Mouse (Mus musculus) left cerebral cortex, postnatal 25 days (tissue): ENCODE results near the gene C030005K15Rik. TPM values are rescaled to one million over a fixed set of nuclear protein-coding genes. Genes with fewer than 3 reads are reported as not detected.

Source experiments
- total RNA-seq, 2 experiments: library from RNA; stranded (reverse); gene quantifications; 2 replicates each; pipeline ENCODE4 v1.2.3; 2021

C030005K15Rik gene
- total RNA-seq, 2 experiments from 2014 or later: 0.37 TPM; not detected in 1

Other genes with a start within 250 kb of the C030005K15Rik start
- gene Dcn, start 247.1 kb downstream of the C030005K15Rik start, total RNA-seq: 10 to 100 TPM; 15.9 to 27.7 TPM
- 1 to 10 TPM; 1.9 to 2.7 TPM for gene Lum, start 161.6 kb downstream of the C030005K15Rik start, total RNA-seq
- gene Kera, start 119.9 kb downstream of the C030005K15Rik start, total RNA-seq: not detected
- gene Epyc, start 82.7 kb downstream of the C030005K15Rik start, total RNA-seq: under 1 TPM in 1 of 2 experiments, not detected in 1; 0.25 TPM
- gene Ccer1, start 33.7 kb downstream of the C030005K15Rik start, total RNA-seq: not detected